ENCODE assay signal across 8 mouse cellular contexts in the genomic region with DNA sequence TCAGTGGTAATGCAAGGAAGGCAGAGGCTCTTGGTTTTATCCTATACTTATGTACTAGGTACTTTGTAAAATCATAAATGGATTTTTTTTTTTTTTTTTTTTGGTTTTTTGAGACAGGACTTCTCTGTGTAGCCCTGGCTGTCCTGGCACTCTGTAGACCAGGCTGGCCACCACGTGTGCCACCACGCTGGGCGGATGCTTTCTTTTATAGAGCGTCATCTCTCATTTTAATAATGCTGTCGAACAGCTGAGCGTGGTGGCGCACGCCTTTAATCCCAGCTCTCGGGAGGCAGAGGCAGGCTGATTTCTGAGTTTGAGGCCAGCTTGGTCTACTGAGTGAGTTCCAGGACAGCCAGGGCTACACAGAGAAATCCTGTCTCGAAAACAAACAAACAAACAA. TPM values are rescaled to one million over a fixed set of nuclear protein-coding genes. Genes with fewer than 3 reads are reported as not detected.
DNase-seq lines count a peak whose midpoint lies in the region; ATAC-seq and TF ChIP-seq lines count a peak whose summit lies in the region.
"Not testable (repeated sequence)": the region's sequence is repeated elsewhere in the genome, so short reads cannot be mapped to it uniquely, and the experiment has no call there.

No protein-coding gene starts in this region.

- peak overlapping the region; percentile 3 for H3ac ChIP-seq in C2C12 (ENCODE audit: control insufficient read depth, insufficient read length, low read depth)

- not testable (repeated sequence) for TF ChIP-seq CTCF in C2C12 (IDR thresholded peaks at IDR 0.05; ENCODE audit: control insufficient read depth, insufficient read depth, insufficient read length); cerebellum, adult 2 months (IDR thresholded peaks at IDR 0.05; ENCODE audit: borderline replicate concordance, insufficient read depth, low read depth, low read length)

- not testable (repeated sequence) for H3K27me3 ChIP-seq in C2C12 (ENCODE audit: control insufficient read depth, insufficient read depth, insufficient read length); cerebellum, adult 2 months (ENCODE audit: control insufficient read depth, insufficient read depth, low read length); embryonic facial prominence, embryonic 15.5 days; heart, embryonic 13.5 days (replicated peaks); kidney, embryonic 15.5 days; liver, embryonic 11.5 days (replicated peaks; ENCODE audit: control insufficient read depth, insufficient read depth, low read length); lung, embryonic 15.5 days; stomach, embryonic 15.5 days (replicated peaks)

- H3K4me1 ChIP-seq in cerebellum, adult 2 months (ENCODE audit: control insufficient read depth, insufficient read depth, low read length); embryonic facial prominence, embryonic 15.5 days; liver, embryonic 11.5 days (replicated peaks; ENCODE audit: control insufficient read depth, insufficient read depth, low read length); stomach, embryonic 15.5 days: not testable (repeated sequence)
- H3K4me1 ChIP-seq in heart, embryonic 13.5 days, result peaks cover 18% of the 10 kb centered on the region
- H3K4me1 ChIP-seq in kidney, embryonic 15.5 days, result peaks cover 18% of the 10 kb centered on the region
- H3K4me1 ChIP-seq in lung, embryonic 15.5 days, result peaks cover 17% of the 10 kb centered on the region; the same call in 1 of the 2 replicates

- ATAC-seq in embryonic facial prominence, embryonic 15.5 days (ENCODE audit: insufficient number of reproducible peaks, low FRiP score, low TSS enrichment, low read depth); heart, embryonic 13.5 days (ENCODE audit: extremely low read depth, insufficient number of reproducible peaks, low FRiP score, low TSS enrichment); kidney, embryonic 15.5 days (replicated peaks; ENCODE audit: low FRiP score); liver, embryonic 11.5 days (replicated peaks; ENCODE audit: low FRiP score); lung, embryonic 15.5 days (ENCODE audit: borderline replicate concordance, extremely low read depth, low FRiP score, low TSS enrichment); stomach, embryonic 15.5 days (ENCODE audit: insufficient read depth, low FRiP score, low read depth): not testable (repeated sequence)

- H3K36me3 ChIP-seq in C2C12 (ENCODE audit: control insufficient read depth, insufficient read depth), result peaks cover 12% of the 10 kb centered on the region
- H3K36me3 ChIP-seq in embryonic facial prominence, embryonic 15.5 days; liver, embryonic 11.5 days (ENCODE audit: control insufficient read depth, insufficient read depth, low read length); lung, embryonic 15.5 days; stomach, embryonic 15.5 days: not testable (repeated sequence)
- H3K36me3 ChIP-seq in heart, embryonic 13.5 days, result peaks cover 11% of the 10 kb centered on the region
- H3K36me3 ChIP-seq in kidney, embryonic 15.5 days, result peaks cover 11% of the 10 kb centered on the region

- TF ChIP-seq POLR2A in cerebellum, adult 2 months (IDR thresholded peaks at IDR 0.05; ENCODE audit: borderline replicate concordance, insufficient read depth, low read length), result not testable (repeated sequence)

- H3K4me3 ChIP-seq in C2C12 (ENCODE audit: insufficient read depth, poor library complexity, severe bottlenecking); cerebellum, adult 2 months (replicated peaks; ENCODE audit: insufficient read depth, low read depth, low read length); embryonic facial prominence, embryonic 15.5 days (replicated peaks); kidney, embryonic 15.5 days (replicated peaks); stomach, embryonic 15.5 days (replicated peaks): not testable (repeated sequence)
- H3K4me3 ChIP-seq in heart, embryonic 13.5 days, result peak overlapping the region; percentile 98
- H3K4me3 ChIP-seq in liver, embryonic 11.5 days (ENCODE audit: low read depth, low read length), result peak overlapping the region; percentile 82; the same call in 1 of the 2 replicates
- peak overlapping the region; percentile 85; the same call in 1 of the 2 replicates for H3K4me3 ChIP-seq in lung, embryonic 15.5 days

- DNase-seq in cerebellum, adult 2 months, result peak; percentile 11 to 19
- not testable (repeated sequence) for DNase-seq in liver, embryonic 11.5 days (ENCODE audit: low spot score)

- not testable (repeated sequence) for H3K9ac ChIP-seq in embryonic facial prominence, embryonic 15.5 days; kidney, embryonic 15.5 days; liver, embryonic 11.5 days (ENCODE audit: low read depth, low read length); lung, embryonic 15.5 days; stomach, embryonic 15.5 days
- H3K9ac ChIP-seq in heart, embryonic 13.5 days, result peak overlapping the region; percentile 86; the same call in 1 of the 2 replicates

- not testable (repeated sequence) for H3K9me3 ChIP-seq in embryonic facial prominence, embryonic 15.5 days (replicated peaks); heart, embryonic 13.5 days; kidney, embryonic 15.5 days (replicated peaks); liver, embryonic 11.5 days (ENCODE audit: control insufficient read depth, low read length); lung, embryonic 15.5 days; stomach, embryonic 15.5 days

- whole genome bisulfite sequencing in cerebellum, adult 2 months, result 91% methylated on average over 10 of the region's 10 CpGs
- 94% methylated on average over 10 of the region's 10 CpGs for WGBS in embryonic facial prominence, embryonic 15.5 days
- 93% methylated on average over 10 of the region's 10 CpGs for WGBS in heart, embryonic 13.5 days
- 94% methylated on average over 10 of the region's 10 CpGs for whole genome bisulfite sequencing in kidney, embryonic 15.5 days
- 85% methylated on average over 10 of the region's 10 CpGs for WGBS in liver, embryonic 11.5 days
- 91% methylated on average over 10 of the region's 10 CpGs for WGBS in lung, embryonic 15.5 days
- WGBS in stomach, embryonic 15.5 days, result 89% methylated on average over 10 of the region's 10 CpGs

- H3K79me2 ChIP-seq in C2C12 (ENCODE audit: control insufficient read depth, insufficient read depth), result peaks cover 30% of the 10 kb centered on the region

- H3K27ac ChIP-seq in cerebellum, adult 2 months (ENCODE audit: insufficient read depth, low read length); embryonic facial prominence, embryonic 15.5 days (replicated peaks); heart, embryonic 13.5 days (replicated peaks); kidney, embryonic 15.5 days; liver, embryonic 11.5 days (ENCODE audit: low read depth, low read length); lung, embryonic 15.5 days; stomach, embryonic 15.5 days: not testable (repeated sequence)

- peaks cover 30% of the 10 kb centered on the region for H3K79me3 ChIP-seq in C2C12 (ENCODE audit: low read depth)

- H3K4me2 ChIP-seq in embryonic facial prominence, embryonic 15.5 days (replicated peaks), result 0 out of 2 replicates have a peak overlapping the region, but pooled peaks have one; percentile 45
- H3K4me2 ChIP-seq in heart, embryonic 13.5 days, result peak overlapping the region; percentile 76
- H3K4me2 ChIP-seq in kidney, embryonic 15.5 days, result peak overlapping the region; percentile 67
- peak overlapping the region; percentile 74 for H3K4me2 ChIP-seq in liver, embryonic 11.5 days
- H3K4me2 ChIP-seq in lung, embryonic 15.5 days, result peak overlapping the region; percentile 63
- 0 out of 2 replicates have a peak overlapping the region, but pooled peaks have one; percentile 56 for H3K4me2 ChIP-seq in stomach, embryonic 15.5 days

RNA-seq across cellular contexts. Expression of gene Eif3j1, which starts 1.3 kb away (rescaled TPM):
- polyA plus RNA-seq in C2C12 (2012; fragmentation: generic; extraction: Trizol), result 5.6 TPM
- polyA plus RNA-seq in cerebellum, adult 2 months (2012; rRNA removed), result 20.5 and 22.2 TPM in 2 replicates
- polyA plus RNA-seq in embryonic facial prominence, embryonic 15.5 days (2015; fragmentation: Nextera tagmentation; extraction: Ambion mirVana), result 11.5 and 12.0 TPM in 2 replicates
- polyA plus RNA-seq in heart, embryonic 13.5 days (2015; fragmentation: Nextera tagmentation; extraction: Ambion mirVana), result 10.2 and 11.4 TPM in 2 replicates
- 12.1 and 12.5 TPM in 2 replicates for polyA plus RNA-seq in kidney, embryonic 15.5 days (2015; fragmentation: Nextera tagmentation; extraction: Ambion mirVana)
- polyA plus RNA-seq in liver, embryonic 11.5 days (2014; fragmentation: Nextera tagmentation; extraction: Ambion mirVana), result 17.9 and 18.3 TPM in 2 replicates
- polyA plus RNA-seq in lung, embryonic 15.5 days (2015; fragmentation: Nextera tagmentation; extraction: Ambion mirVana), result 9.9 and 10.7 TPM in 2 replicates
- 11.4 and 12.1 TPM in 2 replicates for polyA plus RNA-seq in stomach, embryonic 15.5 days (2015; fragmentation: Nextera tagmentation; extraction: Ambion mirVana)
